Mouse (Mus musculus) bone marrow macrophage, adult 2 months (primary cell): ENCODE results near the gene Cldn9. TPM values are rescaled to one million over a fixed set of nuclear protein-coding genes. Genes with fewer than 3 reads are reported as not detected.

ENCODE experiments used
- H3K27ac ChIP-seq: 2 replicates; pipeline ENCODE4 v1.5.1; 2012; ENCODE audit warnings: low read depth, low read length; ENCODE audit not compliant: insufficient read depth
- H3K4me1 ChIP-seq: 2 replicates; pipeline ENCODE4 v1.6.1; 2012; ENCODE audit warnings: low read length; ENCODE audit not compliant: control insufficient read depth, insufficient read depth
- H3K4me3 ChIP-seq: 2 replicates; pipeline ENCODE4 v1.5.1; 2012; ENCODE audit warnings: mild to moderate bottlenecking, low read length, moderate library complexity; ENCODE audit not compliant: insufficient read depth
- CTCF ChIP-seq: IDR thresholded peaks from 2 replicates; pipeline ENCODE4 v1.5.1; 2012; ENCODE audit warnings: low read depth, mild to moderate bottlenecking, low read length, moderate library complexity
- POLR2A ChIP-seq: IDR thresholded peaks from 2 replicates; pipeline ENCODE4 v1.6.1; 2012; ENCODE audit warnings: mild to moderate bottlenecking, low read depth, low read length, borderline replicate concordance
- polyA plus RNA-seq: library from polyadenylated mRNA; stranded (reverse); fragments of >200 nt; gene quantifications from 2 replicates; pipeline ENCODE4 v1.2.4, GENCODE M21; 2012; ENCODE audit not compliant: missing spikeins, insufficient read depth, insufficient read length

Gene Cldn9
- polyA plus RNA-seq, 1 experiment = not detected

DNA sequence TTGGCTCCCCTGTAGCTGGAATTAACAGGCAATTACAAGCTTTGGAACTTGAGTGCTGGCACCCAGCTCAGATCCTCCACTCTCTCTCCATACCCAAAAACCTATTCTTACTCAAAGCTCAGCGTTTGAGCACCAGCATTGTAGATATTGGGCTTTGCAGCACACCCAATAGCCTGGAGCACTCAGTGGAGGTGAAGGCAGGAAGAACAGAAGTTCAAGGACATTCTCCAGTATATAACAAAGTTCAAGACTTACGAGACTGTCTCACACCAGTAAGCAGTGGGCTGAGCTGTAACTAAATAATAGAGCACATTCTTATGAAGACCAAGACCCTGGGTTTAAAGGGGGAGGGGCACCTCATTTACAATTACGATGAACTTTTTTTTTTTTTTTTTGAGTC lies 11.1 kb downstream of the Cldn9 start:
- no peak overlapping the region for H3K27ac ChIP-seq
- peak overlapping the region; percentile 69 for H3K4me3 ChIP-seq
- TF ChIP-seq CTCF = no peak
- peaks cover 17% of the 10 kb centered on the region for H3K4me1 ChIP-seq

DNA sequence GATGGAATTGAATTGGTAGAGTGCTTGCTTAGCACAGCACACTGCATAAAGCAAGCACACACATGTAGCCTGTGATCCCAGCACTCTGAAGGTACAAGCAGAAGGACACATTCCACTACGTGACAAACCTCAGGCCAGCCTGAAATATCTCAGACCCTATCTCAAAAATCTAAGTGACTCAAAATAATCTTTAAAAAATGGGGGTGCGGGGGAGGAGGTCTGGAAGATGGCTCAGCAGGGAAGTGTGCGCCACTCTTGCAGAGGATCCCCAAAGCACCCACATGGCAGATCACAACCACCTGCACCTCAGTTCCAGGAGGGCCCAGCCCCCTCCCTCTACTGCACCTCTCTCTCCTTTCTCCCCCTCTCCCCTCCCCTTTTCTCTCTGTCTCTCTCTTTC lies 12.3 kb downstream of the Cldn9 start:
- Histone ChIP-seq H3K4me1 (peaks cover 14% of the 10 kb centered on the region), H3K27ac (no peak overlapping the region)

DNA sequence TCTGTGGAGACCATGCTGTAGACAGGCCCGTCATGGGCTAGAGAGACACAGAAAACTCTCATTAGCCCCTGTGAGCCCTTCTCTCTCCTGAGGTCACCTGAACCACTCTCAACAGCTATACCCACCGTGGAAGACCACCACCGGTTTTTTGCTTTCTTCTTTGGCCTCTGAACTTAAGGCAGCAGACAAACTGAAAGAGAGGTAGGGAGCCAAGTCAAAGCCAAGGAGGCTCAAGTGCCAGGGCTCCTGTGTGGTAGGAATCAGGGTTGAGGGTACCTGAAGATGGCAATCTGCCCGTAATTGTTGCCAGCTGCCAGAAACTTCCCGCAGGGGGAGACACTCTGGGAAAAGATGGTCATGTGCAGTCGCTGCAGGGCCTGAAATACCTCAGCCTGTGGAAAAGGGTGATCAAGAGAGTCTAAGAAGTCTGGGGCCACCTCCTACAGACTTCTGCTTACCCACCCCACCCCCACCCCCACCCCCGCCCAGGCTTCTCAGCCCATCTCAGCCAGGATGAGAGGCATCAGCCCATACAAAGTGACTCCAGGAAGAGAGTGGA lies 13.2 kb downstream of the Cldn9 start:
- peaks cover 11% of the 10 kb centered on the region for H3K4me1 ChIP-seq
- no peak overlapping the region for H3K27ac ChIP-seq
- H3K4me3 ChIP-seq = no peak overlapping the region
- TF ChIP-seq POLR2A = no peak
- TF ChIP-seq CTCF = no peak

More for the DNA sequence above, 12.3 kb downstream of the Cldn9 start:
- H3K4me3 ChIP-seq = no peak overlapping the region
- no peak for TF ChIP-seq CTCF
- TF ChIP-seq POLR2A = no peak

DNA sequence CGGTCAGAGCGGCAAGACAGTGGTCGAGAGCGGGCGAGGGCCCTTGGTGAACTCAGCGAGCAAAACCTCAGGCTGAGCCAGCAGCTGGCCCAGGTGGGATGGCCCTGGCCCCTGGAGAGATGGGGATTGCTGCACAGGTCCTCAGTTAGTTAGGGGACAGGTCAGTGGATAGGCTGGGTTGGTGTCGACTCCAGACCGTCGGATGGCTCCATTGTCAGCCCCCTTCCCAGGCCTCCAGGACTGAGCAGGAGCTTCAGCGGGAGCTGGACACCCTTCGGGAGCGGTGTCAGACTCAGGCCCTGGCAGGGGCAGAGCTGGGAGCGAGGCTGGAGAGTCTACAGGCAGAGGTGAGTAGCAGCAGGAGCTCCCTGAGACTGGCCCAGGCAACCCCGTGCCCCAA lies 18.3 kb downstream of the Cldn9 start:
- TF ChIP-seq POLR2A = no peak
- TF ChIP-seq CTCF = no peak
- Histone ChIP-seq H3K27ac (no peak overlapping the region), H3K4me1 (no peaks in the 10 kb centered on the region), H3K4me3 (no peak overlapping the region)

DNA sequence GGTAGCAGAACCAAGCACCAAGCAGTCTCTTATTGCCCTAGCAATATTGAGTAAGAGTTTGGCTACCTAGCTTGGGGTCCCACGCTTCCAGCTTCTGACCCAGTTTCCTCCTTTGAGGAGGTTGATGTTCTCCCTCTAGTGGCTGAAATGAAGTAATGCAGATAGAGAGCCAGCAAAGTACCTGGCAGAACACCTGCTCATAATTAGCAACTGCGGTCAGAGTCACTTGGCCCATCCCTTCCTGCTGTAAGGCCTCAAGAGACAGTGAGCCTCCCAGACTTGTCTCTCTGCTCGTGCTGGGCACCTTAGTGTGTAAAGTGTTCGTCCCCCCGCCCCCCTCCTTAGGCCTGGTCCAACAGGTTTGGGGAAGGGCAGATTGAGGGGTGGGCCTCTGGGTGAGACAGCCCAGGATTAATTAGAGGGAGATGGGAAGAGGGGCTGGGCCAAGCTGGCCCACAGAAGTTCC lies 19.2 kb downstream of the Cldn9 start:
- Histone ChIP-seq H3K4me1 (no peaks in the 10 kb centered on the region), H3K27ac (no peak overlapping the region), H3K4me3 (no peak overlapping the region)
- TF ChIP-seq POLR2A = no peak
- TF ChIP-seq CTCF = peak; percentile 66

DNA sequence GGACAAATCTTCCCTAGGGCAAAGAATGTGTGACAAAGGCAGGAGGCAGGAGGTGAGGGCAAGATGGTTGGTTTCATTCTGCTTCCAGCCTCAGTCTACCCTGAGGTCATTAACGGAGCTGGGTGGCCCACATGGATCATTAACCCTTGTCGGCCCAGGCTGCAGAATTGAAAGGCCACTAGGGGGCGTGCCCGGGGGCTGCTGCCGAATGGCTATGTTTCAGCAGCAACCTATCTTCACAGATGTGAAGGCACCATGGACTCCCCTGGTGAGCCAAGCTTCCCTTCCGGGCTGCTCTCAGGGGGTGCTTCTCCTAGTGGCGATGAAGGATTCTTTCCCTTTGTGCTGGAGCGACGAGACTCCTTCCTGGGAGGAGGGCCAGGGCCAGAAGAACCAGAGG lies 22.3 kb downstream of the Cldn9 start:
- H3K4me1 ChIP-seq = 0 out of 2 replicates have a peak, but pooled peaks cover 3% of the 10 kb centered on the region
- no peak overlapping the region for H3K4me3 ChIP-seq
- no peak for TF ChIP-seq POLR2A
- peak; percentile 75 for TF ChIP-seq CTCF
- H3K27ac ChIP-seq = no peak overlapping the region

DNA sequence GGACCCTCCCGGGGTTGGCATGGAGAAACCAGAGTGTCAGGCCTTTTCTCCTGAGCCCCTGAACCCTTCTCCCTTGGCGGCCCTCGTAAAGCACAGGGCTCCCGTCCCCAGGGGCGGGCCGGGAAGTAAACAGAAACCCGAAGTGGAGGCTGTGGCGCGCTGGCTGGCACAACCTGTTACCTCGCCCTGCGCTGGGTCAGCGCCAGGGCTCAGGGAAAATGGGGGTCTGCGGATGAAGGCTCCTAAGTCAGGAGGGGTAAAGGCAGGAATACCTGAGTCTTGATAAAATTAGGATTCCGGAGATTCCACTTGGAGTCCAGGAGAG lies 23.0 kb downstream of the Cldn9 start:
- 0 out of 2 replicates have a peak, but pooled peaks cover 3% of the 10 kb centered on the region for H3K4me1 ChIP-seq
- H3K4me3 ChIP-seq = 0 out of 2 replicates have a peak overlapping the region, but pooled peaks have one; percentile 6

DNA sequence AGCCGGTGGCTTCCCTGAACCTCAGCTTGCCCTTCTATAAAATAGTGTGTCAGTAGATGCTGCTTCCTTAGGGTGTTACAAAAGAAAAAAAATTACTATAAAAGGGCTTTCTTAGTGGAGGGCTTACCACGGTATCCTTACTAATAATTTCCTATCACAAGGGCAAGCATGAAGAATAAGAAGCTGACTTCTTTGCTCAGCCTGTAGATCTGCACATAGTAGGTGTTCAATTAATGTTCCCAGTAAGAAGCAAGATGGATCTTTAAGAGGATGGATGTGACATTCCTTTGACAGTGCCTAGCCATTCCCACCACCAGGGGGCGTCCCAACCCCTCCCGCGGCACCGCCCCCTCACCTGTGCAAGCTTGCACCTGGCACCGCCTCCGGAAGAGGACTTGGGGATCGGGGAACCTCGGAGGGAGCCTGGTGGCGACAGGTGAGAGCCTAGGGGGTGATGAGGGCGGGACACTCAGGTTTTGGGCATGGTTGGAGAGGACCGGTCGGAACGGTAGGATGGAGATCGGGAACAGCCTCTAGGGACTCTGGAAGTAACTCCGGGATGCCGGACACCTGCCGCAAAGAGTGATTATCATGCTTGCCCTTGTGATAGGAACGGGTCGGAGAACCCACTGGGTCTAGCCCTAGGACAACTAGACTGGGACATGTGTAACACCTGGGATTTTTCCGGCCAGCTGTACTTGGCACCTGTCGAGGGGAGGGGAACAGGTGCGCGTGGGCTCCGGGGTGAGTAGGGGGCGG lies 23.5 kb downstream of the Cldn9 start, which contains the start of gene Bicdl2:
TSS of gene Bicdl2 (plus strand) at position 390 of the 759 bp plus-strand sequence.
- H3K4me1 ChIP-seq = 0 out of 2 replicates have a peak, but pooled peaks cover 3% of the 10 kb centered on the region
- H3K27ac ChIP-seq = no peak within 1 kb of the TSS
- 0 out of 2 replicates have a peak within 1 kb of the TSS, but pooled peaks have one; percentile 6 for H3K4me3 ChIP-seq
- peak; percentile 91 for TF ChIP-seq CTCF
- TF ChIP-seq POLR2A = no peak

More for the DNA sequence above, 23.0 kb downstream of the Cldn9 start:
- TF ChIP-seq CTCF (no peak), POLR2A (no peak)
- H3K27ac ChIP-seq = no peak overlapping the region

DNA sequence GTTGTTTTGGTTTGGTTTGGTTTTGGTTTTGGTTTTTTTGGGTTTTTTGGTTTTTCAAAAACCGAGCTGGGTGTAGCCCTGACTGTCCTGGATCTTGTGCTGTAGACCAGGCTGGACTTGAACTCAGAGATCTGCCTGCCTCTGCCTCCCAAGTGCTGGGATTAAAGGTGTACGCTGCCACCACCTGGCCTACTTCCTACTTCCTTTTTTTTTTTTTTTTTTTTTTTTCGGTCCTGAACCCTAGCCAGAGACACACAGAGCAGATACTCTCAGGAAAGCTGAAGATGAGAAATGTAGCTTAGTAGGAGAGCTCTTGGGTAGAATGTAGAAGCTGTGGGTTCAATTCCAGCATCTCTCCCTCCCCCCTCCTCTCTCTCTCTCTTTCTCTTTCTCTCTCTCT lies 25.4 kb downstream of the Cldn9 start:
- Histone ChIP-seq H3K4me3 (no peak overlapping the region), H3K27ac (no peak overlapping the region), H3K4me1 (peaks cover 12% of the 10 kb centered on the region)
- TF ChIP-seq POLR2A (no peak), CTCF (no peak)

DNA sequence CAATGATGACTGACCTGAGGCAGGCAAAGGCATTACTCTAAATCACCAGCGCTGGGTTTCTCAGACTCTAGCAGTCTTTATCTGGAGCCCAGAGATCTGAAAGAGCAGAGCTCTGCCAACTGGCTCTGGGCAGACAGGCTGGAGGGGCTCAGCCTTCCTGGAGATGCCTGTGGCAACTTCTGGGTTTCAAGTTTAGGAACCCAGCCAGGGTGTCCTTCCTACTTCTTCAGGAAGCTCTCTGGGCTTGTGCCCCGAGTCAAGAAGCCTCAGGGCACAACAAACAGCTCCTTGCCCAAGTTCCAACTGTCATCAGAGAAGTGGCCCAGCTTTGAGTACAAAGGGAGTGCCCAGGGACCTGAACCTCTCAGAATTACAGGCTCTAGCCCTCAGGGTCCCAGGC lies 29.4 kb downstream of the Cldn9 start:
- TF ChIP-seq CTCF (no peak), POLR2A (no peak)
- Histone ChIP-seq H3K27ac (no peak overlapping the region), H3K4me3 (no peak overlapping the region), H3K4me1 (peaks cover 14% of the 10 kb centered on the region)
